Mouse (Mus musculus): Measurements from ENCODE around the gene Cysrt1. TPM values are rescaled to one million over a fixed set of nuclear protein-coding genes. Genes with fewer than 3 reads are reported as not detected.
A peak's percentile ranks its signal among the peaks of the same experiment; 100 is the strongest.

The Cysrt1 gene
- total RNA-seq (2021), result not detected
- long read RNA-seq, experiment 1, result 0 reads
- long read RNA-seq, experiment 2, result 0 reads

DNA sequence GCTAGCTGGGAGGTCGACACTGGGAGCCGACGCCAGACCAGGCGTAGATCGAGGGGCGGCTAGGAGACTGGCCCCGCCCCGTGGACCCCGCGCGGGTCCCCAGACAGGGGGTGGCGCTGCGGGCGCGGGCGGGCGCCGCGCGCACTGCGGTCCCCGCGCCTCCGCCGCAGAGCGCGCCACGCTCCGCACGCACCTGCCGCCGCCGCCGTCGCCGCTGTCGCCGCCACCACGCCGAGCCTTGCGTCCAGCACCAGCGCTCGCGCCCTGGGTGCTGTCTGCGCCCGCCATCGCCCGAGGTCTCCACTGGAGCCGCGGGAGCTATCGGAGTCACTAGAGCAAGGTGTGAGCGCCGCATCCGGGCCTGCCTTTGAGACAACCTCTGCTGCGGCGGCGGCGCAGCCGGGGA is at the start of gene Cysrt1, which contains the start of gene Rnf208:
Gene Cysrt1 (minus strand): TSS at position 352 of the 406 bp plus-strand sequence.
Gene Rnf208 (plus strand): TSS at position 155 of the 406 bp plus-strand sequence.
- no peak for DNase-seq
- intact Hi-C loops (cut with DNase I), result no loop called here

DNA sequence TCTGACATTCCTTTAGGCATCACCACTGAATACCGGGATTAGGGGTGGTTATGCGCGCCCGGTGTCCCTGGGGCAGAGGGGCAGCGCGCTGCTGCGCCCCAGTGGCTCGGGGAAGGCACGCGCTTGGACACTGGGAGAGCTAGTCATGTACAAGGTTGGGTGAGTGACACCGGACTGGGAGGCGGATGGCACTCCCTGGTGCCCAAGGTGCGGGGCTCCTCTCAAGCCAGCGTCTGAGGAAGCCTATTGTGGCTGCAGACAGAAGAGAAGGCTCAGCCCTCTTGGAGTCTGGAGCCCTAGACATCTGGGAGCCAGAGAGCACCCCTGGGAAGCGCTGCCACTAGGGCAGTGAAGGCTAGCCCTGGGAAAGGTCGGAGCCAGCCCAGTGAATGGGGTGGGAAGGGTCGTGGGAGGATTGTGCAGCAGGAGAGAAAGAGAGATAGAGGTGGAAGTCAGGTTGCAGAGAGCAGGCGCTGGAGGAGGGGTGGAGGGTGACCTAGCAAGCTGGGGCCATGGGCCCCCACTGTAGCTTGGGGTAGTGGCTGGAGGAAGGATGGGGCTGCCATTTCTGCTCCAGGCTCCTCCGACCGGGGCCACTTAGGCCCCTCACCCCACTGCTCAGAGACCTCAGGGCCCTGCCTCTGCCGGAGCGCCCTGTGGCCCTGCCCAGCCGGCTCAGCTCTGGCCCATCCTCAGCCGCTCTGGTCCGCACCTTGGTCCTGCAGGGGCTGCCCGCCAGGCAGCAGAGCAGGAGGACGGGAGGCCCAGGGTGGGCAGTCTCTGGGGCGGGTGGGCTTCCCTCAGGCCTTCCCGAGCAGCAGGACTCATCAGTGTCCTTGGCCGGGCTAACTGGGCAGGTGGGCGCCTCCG is 49.2 kb upstream of the Cysrt1 start:
- intact Hi-C loops (cut with DNase I), result no loop called here
- DNase-seq, result no peak

DNA sequence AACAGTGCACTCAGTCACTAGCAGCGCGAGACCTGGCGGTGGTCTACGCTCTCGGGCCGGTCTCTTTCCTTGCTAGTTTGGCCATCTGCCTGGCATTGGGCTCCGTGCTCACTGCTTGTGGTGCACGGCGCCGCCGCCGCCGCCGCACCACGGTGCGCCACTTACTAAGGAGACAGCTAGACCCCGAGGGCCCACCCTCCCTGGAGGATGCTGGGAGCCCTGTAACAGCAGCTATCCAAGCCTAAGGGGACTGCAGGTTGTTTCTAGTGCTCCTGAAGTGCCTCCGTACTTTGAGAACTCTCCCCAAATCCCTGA is 48.5 kb upstream of the Cysrt1 start:
- intact Hi-C loops (cut with DNase I), result no loop called here
- DNase-seq, result no peak

DNA sequence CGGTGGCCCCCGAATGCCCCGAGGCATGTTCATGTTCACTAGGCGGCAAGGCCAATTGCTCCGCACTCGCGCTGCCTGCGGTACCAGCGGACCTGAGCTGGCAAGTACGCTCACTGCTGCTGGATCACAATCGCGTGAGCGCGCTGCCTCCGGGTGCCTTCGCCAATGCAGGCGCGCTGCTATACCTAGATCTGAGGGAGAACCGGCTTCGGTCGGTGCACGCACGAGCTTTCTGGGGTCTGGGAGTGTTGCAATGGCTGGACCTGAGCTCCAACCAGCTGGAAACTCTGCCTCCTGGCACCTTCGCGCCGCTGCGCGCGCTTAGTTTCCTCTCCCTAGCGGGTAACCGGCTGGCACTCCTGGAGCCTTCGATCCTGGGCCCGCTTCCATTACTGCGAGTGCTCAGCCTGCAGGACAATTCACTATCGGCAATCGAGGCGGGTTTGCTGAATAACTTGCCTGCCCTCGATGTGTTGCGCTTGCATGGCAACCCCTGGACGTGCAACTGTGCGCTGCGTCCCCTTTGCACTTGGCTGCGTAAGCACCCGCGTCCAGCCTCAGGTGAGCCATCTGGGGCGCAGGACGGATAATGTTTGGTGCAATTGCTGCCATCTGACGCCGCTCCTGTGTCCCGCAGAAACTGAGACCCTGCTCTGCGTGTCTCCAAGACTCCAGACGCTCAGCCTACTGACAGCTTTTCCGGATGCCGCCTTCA is 48.0 kb upstream of the Cysrt1 start:
- DNase-seq, result no peak
- intact Hi-C loops (cut with DNase I), result no loop called here

DNA sequence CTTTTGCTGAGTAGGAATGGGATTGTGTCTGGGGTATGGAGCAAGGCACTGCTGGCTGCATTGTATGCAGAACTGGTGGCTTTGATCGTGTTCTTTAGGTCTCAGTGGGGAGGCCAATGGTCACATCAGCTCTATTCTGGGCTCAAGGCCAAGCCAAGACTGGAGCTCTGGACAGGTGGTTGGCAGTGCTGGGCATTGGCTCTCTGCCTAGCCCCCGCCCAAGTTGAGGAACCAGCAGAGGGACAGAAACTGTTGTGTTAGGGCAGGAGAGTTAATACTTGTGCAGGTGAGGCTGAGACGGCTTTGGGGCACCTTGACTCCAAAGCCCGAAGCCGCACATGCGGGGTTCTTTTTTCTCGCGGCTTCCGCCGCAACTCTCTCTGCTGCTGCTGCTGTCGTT is 47.4 kb upstream of the Cysrt1 start, which contains the start of gene Lrrc26:
Gene Lrrc26 (plus strand): TSS at position 265 of the 400 bp plus-strand sequence.
- intact Hi-C loops (cut with DNase I), result loop anchor here (5.0 kb wide), 1 partner anchor 38 kb away; no protein-coding TSS in a partner anchor
- DNase-seq, result no peak

DNA sequence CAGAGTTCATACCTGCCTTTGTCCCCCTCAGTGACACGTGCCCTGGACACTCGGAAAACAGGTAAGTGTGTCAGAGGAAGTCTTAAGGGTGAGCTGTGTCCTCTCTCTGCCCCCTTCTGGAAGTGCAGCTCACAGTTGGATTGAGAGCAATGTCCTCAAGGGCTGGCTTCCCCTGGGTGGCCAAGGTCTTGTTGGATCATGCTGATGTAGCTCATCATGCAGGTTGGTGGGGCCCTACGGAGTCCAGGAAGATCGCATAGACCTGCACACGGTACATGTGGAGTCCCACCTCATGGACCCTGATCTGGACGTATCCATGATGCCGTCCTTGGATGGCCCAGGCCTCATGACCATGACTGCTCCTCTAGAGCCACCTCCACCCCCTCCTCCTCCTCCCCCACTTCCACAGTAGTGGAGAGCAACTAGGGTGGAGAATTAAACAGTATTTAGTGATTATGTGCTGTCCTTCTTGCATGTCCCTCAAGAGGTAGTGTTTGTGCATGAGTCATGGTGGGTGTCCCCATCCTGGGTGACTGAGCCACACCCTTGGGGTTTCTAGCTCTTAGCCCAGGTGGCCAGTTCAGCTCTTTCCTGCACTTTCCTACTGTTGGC is 46.6 kb upstream of the Cysrt1 start:
- no peak for DNase-seq
- intact Hi-C loops (cut with DNase I), result loop anchor here (5.0 kb wide), 1 partner anchor 38 kb away; no protein-coding TSS in a partner anchor

DNA sequence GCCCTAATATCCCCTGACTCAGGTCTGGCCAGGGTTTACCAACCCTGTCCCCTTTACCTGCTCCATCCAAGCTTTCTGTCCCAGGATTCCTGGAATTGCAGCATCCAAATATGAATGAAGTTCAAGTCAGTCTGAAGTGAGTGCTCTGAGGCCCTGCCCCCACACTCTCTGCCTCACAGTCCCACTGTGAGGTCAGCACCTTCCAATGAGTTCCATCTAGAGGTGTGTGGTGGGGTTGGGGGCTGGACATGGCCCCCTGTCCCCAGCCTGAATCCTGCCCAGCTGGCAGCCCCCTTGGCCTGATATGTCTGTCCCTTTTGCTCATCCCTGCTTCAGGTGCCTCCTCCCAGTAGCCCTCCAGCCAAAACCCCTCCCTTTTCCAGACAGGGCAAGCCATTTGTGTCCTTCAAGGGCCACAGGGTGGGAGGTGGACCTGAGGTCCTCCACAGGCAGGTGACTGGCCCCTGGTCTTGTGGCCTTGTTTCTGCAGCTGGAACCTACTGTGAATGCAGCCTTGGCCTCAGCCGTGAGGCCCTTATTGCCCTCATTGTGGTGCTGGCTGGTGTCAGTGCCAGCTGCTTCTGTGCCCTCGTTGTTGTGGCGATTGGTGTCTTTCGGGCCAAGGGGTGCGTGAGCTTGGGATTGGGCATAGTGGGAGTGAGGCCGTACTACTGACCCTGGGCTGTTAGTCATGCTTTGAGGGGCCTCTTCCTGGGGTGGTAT is 45.8 kb upstream of the Cysrt1 start, which contains the start of gene Tmem210:
Gene Tmem210 (plus strand): TSS at position 219 of the 723 bp plus-strand sequence.
- no peak for DNase-seq
- intact Hi-C loops (cut with DNase I), result loop anchor here (5.0 kb wide), 1 partner anchor 39 kb away; no protein-coding TSS in a partner anchor

DNA sequence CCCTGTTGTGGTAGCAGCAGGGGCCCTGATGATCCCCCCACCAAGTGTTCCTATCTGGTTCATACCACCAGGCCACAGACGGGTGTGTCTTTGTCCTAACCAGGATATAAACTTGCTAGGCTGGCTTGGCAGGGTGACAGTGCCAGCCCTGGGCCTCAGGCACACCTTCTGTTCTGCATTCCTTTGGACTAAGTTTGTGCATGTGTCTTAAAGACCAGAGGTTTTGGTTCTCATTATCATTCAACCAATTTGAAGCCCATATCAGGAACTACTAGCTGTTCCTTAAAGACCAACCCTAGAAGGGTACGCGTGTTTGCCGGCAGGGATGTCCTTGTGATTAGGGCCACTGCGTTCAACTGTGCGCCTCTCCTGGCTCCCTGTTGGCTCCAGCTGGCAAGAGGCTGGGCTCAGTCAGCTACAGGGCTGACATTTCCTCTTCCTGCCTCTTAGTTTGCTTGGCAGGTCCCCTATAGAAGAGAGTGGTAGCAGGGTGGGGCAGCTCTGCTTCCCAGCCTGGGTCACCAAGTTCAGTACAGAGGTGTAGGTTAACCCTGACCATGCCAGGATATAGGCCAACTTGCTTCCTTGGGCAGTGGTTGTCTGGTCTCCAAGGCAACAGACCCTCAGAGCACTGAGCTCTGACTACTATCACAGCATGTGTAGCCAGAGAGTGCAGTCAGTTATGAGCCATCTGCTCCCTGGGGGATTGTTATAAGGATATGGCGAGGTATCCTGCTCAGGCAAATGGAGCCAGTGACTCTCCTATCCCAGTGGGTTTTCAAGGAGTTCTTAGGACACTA is 44.8 kb upstream of the Cysrt1 start:
- DNase-seq, result no peak
- intact Hi-C loops (cut with DNase I), result loop anchor here (5.0 kb wide), 1 partner anchor 40 kb away; no protein-coding TSS in a partner anchor

DNA sequence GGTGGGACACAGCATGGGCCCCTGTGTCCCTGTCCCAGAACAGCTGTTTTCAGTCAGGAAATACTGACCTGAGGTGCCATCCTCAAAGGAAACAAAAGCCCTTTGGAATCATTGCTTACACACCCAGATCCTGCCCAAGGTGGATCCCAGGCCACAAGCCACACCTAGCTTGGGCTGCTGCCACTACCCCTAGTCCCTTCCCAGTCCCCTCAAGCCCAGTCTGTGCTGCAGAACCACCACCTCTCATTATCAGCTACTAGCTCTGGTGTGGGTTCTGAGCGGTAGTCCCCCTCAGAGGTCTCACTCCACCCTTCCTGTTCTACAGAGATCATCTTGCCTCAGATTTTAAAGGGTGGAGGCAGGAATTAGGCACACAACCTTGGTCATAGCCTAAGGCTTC is 44.1 kb upstream of the Cysrt1 start:
- intact Hi-C loops (cut with DNase I), result loop anchor here (5.0 kb wide), 1 partner anchor 41 kb away; no protein-coding TSS in a partner anchor
- DNase-seq, result no peak

DNA sequence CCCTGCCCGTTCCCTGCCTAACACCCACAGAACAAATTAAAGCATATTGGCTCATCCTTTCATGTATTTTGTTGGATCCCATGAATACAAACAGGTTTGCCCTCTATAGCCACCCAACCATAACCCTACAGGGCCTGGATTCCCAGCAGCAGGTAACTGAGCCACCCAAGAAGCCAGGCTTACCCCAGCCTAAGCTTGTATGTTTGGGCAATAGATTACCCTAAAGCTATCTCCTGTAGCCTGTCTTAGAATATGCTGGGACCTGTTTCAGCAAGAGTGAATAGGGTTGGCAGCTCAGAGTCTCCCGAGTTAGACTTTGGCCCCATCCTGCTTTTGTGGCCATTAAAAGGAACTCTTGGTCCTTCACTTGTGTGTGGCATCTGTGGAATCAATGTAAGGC is 43.3 kb upstream of the Cysrt1 start:
- intact Hi-C loops (cut with DNase I), result loop anchor here (5.0 kb wide), 1 partner anchor 42 kb away; no protein-coding TSS in a partner anchor
- no peak for DNase-seq

DNA sequence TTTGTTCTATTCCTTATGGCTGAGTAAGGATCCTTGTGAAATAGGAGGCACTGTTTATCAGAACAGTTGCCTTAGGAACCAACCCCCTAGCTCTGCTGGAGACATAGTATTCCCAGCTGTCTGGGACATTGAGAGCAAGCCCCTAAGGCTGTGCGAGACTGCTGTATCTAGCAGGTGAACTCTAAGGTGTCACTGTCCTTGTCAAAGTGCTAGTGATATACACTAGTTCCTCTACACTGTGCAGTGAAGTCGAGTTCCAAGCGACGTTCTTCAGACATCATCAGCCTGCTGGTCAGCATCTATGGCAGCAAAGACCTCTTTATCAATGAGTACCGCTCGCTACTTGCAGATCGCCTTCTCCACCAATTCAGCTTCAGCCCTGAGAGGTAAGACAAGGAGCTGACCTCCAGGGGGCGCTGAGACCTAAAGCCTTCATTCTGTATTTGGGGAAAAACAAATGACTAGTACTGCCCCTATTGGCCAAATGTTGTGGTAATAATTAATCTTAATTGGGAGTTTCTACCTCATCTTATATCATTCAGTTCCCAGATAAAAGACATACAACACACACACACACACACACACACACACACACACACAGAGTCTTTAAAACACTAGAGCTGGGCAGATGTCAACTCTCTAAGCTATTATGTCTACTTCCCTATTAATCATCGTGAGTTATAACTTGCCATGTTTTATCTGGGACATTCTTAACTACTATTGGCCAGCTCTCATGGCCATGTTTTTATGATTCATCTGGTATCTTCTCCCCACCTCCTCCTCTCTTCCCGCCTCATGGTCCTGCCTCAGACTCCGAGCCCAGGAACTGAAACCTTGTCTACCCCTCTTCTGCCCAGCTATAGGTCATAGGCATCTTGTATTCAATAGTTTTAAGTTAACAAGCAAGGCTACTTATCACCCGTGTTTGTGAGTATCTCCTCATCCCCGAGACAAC is 37.0 kb upstream of the Cysrt1 start:
- DNase-seq, result peak in 1 of 2 experiments; percentile 70
- intact Hi-C loops (cut with DNase I), result no loop called here

DNA sequence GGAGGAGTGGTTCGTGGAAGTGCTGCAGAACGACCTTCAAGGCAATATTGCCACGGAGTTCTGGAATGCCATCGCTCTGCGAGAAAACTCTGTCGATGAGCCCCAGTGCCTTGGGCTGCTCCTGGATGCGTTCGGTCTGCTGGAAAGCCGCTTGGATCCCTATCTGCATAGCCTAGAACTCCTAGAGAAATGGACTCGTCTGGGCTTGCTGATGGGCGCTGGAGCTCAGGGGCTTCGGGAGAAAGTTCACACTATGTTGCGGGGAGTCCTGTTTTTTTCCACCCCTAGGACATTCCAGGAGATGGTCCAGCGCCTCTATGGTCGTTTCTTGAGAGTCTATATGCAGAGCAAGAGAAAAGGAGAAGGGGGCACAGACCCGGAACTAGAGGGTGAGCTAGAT is 30.8 kb upstream of the Cysrt1 start:
- DNase-seq, result no peak
- intact Hi-C loops (cut with DNase I), result loop anchor here (5.0 kb wide), 2 partner anchors 59 to 81 kb away; partner anchors contain the start of gene Man1b1

DNA sequence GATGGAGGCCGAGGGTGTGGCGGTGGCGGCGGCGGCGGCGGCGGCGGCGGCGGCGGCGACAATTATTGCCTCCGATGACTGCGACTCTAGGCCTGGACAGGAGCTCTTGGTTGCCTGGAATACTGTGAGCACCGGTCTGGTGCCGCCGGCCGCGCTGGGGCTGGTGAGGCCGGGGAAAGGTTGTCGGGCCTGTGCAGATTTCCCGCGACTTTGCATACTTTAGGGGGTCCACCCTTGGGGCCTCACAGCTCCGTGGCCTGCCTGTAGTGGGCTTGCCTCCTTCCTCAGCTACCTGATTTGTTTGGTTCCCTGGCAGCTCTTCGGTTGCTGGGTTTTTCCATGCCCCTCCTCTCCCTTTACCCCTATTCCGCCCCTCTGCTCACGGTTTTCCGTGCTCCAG is 30.3 kb upstream of the Cysrt1 start:
- no peak for DNase-seq
- intact Hi-C loops (cut with DNase I), result loop anchor here (5.0 kb wide), 2 partner anchors 60 to 80 kb away; partner anchors contain the start of gene Man1b1

DNA sequence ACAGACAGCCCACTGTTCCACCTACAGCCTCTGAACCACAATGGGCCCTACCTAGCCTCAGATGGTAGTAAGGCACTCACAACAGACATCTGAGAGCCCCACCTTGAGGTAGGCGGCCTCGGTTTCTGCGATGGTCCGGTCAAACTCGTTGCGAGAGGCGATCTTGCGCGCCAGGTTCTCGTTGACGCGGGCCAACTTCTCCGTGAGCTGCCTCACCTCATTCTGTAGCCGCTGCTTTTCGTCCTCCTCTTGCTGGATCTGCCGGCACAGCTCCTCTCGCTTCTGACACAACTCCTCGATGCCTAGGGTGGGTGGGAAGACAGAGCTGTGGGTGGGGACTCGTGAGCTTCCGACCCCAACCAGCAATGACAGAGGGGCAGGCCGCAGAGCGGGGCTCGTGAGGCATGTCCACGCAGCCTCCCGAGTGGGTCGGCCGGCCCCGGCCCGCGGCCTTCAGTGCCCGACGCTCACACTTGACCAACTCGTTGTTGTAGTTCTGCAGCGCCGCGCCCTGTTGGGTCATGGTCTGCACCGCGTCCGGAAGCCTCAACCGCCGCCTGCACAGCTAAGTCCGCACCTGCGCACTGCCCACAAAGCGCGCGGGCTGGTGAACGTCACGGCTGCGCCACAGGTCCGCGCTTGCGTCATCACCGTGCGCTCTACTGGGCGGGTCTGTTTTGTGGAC is 29.7 kb upstream of the Cysrt1 start, which contains the start of the genes Ssna1 and Anapc2:
Gene Ssna1 (minus strand): TSS at position 612 of the 685 bp plus-strand sequence.
Gene Anapc2 (plus strand): TSS at position 652 of the 685 bp plus-strand sequence.
- peak; percentile 95 to 98 for DNase-seq
- intact Hi-C loops (cut with DNase I), result loop anchor here (5.0 kb wide), 2 partner anchors 60 to 80 kb away; partner anchors contain the start of gene Man1b1

DNA sequence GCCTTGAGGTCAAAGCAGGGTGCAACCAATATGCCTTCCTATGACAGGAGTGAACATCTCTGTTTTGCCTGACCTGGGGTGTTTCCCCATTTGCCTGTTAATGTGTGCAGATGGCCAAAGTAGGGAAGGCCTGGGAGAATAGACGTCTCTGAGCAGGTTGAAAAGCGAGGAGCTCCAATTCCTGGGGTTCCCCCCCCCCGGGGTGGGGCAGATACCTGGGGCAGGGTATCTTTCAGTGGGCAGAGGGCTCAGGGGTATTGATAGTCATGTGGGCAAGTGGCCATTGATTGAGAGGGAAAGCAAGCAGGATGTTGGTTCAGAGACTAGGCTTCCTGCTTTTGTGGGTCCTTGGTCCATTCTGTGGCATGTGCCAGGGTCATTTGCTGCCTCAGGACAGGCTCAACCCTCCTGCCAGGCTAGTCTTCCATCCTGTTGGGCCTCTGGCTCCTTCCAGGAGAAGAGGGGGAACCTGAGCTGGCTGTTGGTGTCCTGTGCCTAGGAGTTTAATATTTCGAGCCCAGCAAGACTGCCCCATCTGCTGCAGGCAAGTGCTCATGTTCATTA is 25.6 kb upstream of the Cysrt1 start:
- intact Hi-C loops (cut with DNase I), result no loop called here
- DNase-seq, result no peak

DNA sequence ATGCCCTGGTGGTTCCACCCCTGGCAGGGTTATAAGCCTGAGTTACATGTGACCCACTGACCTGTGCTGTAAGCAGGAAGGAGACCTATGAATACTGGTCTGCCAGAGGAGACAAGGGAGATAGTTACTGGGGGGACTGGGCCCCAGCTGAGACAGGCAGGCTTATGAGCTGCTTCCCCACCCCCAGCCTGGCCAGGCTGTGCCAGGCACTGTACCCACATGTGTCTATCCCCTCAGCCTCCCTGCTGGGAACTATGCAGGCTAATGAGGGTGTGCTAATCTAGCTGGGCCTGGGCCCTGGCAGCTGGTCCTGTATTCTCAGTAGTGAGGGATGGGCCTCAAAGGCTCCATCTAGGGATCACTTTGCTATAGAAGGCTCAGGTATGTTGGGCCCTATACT is 25.0 kb upstream of the Cysrt1 start:
- no peak for DNase-seq
- intact Hi-C loops (cut with DNase I), result no loop called here

DNA sequence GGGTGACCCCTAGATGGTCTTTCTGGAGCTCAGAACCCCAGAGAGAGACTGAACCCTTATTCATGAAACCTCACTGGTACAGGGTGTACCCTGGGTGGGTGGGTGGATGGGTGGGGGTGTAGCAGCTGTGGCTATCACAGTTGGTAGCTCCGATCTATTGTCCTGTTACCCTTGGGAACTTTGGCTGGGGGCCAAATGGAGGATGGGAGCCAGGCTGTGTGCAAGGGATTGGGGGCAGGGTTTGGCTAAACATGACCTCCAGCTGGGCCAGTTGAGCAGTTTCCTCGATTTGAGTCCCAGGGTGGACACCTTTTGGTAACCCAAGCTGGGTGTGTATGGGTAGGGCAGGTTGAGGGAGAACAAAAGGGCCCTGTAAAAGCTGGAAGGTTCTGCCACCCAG is 24.5 kb upstream of the Cysrt1 start:
- intact Hi-C loops (cut with DNase I), result no loop called here
- peak in 1 of 2 experiments; percentile 45 for DNase-seq
